Mouse (Mus musculus) layer of hippocampus, adult 6 months (tissue): ENCODE measurements around the gene Vmn2r124. TPM values are rescaled to one million over a fixed set of nuclear protein-coding genes. Genes with fewer than 3 reads are reported as not detected.

Source experiments
- long read RNA-seq, 2 experiments: library from polyadenylated mRNA; unstranded; transcript quantifications; one replicate each; pipeline ENCODE4 v2.0.0; 2019 to 2020
- polyA plus RNA-seq: library from polyadenylated mRNA; unstranded; fragments of <200 nt; fragmentation: Nextera tagmentation; gene quantifications from 2 replicates; pipeline ENCODE4 v1.2.3, GENCODE M21; 2021

The Vmn2r124 gene
- not detected in 2 replicates for polyA plus RNA-seq
- long read RNA-seq, experiment 1, result 0 reads
- long read RNA-seq, experiment 2, result 0 reads

DNA sequence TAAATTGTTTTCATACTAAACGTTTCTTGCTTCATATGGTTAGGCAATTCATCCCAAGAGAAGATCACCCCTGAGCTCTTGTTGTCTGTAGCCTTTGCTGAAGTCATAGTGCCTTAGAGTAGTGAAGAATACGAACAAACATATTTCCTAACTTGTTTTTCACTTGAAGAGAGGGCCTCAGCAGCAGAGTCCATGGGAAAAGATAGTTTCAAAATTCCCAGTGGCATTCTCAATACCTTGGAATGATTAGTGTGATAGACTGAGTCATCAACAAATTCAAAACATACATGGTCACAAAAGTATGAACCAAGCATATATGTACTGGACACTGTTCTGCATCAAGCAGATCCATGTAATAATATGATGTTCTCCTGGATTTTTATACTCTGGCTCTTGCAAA, at the start of gene Vmn2r124:
Vmn2r124 (plus strand) TSS at position 301 of the 400 bp plus-strand sequence.

DNA sequence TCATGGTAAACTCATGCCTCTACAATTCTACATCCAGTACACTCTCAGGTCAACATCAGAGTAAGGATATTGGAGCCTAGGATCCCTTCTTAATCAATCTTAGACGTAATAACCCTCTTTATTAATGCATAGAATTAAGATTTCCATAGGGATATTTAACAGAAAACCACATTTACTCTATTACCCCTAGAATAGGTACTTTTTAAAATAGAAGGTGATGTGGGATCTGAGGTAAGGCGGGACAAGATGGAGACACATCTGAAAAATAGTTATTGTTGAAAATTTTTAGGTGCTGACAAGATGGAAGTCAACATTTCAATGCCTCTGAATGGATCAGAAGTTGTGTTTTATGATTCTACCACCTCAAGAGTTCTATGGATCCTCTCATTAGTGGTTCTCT, 27.8 kb upstream of the Vmn2r124 start, which contains the start of gene Fpr-rs4:
Fpr-rs4 (plus strand) TSS at position 301 of the 400 bp plus-strand sequence.

DNA sequence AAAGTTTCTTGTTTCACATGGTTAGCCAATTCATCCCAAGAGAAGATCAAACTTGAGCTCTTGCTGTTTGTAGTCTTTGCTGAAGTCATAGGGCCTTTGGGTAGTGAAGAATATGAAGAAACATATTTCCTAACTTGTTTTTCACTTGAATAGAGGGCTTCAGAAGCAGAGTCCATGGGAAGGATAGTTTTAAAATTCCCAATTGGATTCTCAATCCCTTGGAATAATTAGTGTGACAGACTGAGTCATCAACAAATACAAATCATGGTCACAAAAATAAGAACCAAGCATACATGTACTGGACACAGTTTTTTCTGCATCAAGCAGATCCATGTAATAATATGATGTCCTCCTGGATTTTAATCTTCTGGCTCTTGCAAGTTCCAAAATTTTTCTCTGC, 35.5 kb downstream of the Vmn2r124 start, which contains the start of gene Vmn2r91:
Vmn2r91 (plus strand) TSS at position 301 of the 400 bp plus-strand sequence.

Other genes with a start within 250 kb of the Vmn2r124 start
- gene Spaca6, start 222.3 kb upstream of the Vmn2r124 start, polyA plus RNA-seq, result 2.4 and 3.6 TPM in 2 replicates
- 0.80 and 0.94 TPM in 2 replicates for gene Has1, start 194.2 kb upstream of the Vmn2r124 start, polyA plus RNA-seq
- gene Fpr1, start 165.5 kb upstream of the Vmn2r124 start, polyA plus RNA-seq, result not detected in 2 replicates
- gene Fpr2, start 161.6 kb upstream of the Vmn2r124 start, polyA plus RNA-seq, result not detected in 2 replicates
- gene Fpr3, start 161.6 kb upstream of the Vmn2r124 start, polyA plus RNA-seq, result not detected in 2 replicates
- not detected in 2 replicates for gene Fpr-rs4, start 27.7 kb upstream of the Vmn2r124 start, polyA plus RNA-seq
- gene Vmn2r91, start 35.6 kb downstream of the Vmn2r124 start, polyA plus RNA-seq, result not detected in 2 replicates
- not detected in 2 replicates for gene Vmn2r92, start 102.5 kb downstream of the Vmn2r124 start, polyA plus RNA-seq
- not detected in 2 replicates for gene Vmn2r94, start 228.3 kb downstream of the Vmn2r124 start, polyA plus RNA-seq
- not detected in 2 replicates for gene Vmn2r93, start 248.7 kb downstream of the Vmn2r124 start, polyA plus RNA-seq